Mouse (Mus musculus) liver, embryonic 14.5 days (tissue): ENCODE results near the gene Wnt2.

ENCODE experiments used
- CTCF ChIP-seq: IDR thresholded peaks from 2 replicates; pipeline ENCODE4 v1.5.1; 2016; ENCODE audit warnings: antibody characterized with exemption, low read depth, control low read depth
- EP300 ChIP-seq: IDR thresholded peaks from 2 replicates; pipeline ENCODE4 v1.6.1; 2016; ENCODE audit warnings: antibody characterized with exemption, low read depth

GRCm38 (mm10) chr6:17963455-17963854, 66.9 kb downstream of the Wnt2 start:
- TF ChIP-seq CTCF (no peak), EP300 (no peak)
